Mouse (Mus musculus) heart, postnatal 4 days (tissue): ENCODE measurements around the gene Serpinb3c. TPM values are rescaled to one million over a fixed set of nuclear protein-coding genes. Genes with fewer than 3 reads are reported as not detected.
"Not testable (repeated sequence)": the region's sequence is repeated elsewhere in the genome, so short reads cannot be mapped to it uniquely, and the experiment has no call there.

Experiments used
- DNase-seq: peaks from one replicate; pipeline ENCODE4 v3.0.0; 2021
- total RNA-seq, 2 experiments: library from RNA; stranded (reverse); gene quantifications; 2 replicates each; pipeline ENCODE4 v1.2.3; 2021

Serpinb3c gene
- total RNA-seq: not detected

- DNase-seq: not testable (repeated sequence)
Measured at GRCm38 (mm10) chr1:107278261-107278660, at the start of gene Serpinb3c, which contains the start of gene Serpinb3b. TSS of gene Serpinb3c (minus strand) at chr1:107278371. TSS of gene Serpinb3b (minus strand) at chr1:107278361.

GRCm38 (mm10) chr1:107243170-107243569 lies 35.0 kb downstream of the Serpinb3c start:
- not testable (repeated sequence) for DNase-seq

Other genes starting within 250 kb of the Serpinb3c start
- gene Serpinb3a, start 226.1 kb downstream of the Serpinb3c start, total RNA-seq: not detected
- not detected for gene Serpinb3d, start 194.9 kb downstream of the Serpinb3c start, total RNA-seq
- gene Serpinb3b, start within 50 bp of the Serpinb3c start, total RNA-seq: not detected
- not detected for gene Serpinb11, start 82.8 kb upstream of the Serpinb3c start, total RNA-seq
- gene Serpinb7, start 121.3 kb upstream of the Serpinb3c start, total RNA-seq: not detected
- gene Serpinb2, start 233.1 kb upstream of the Serpinb3c start, total RNA-seq: not detected